Mouse (Mus musculus) E14TG2a.4 (cell line): ENCODE results near the gene Tfdp1.

Experiments
- CTCF ChIP-seq: conservative IDR thresholded peaks from 2 replicates; pipeline ENCODE4 v1.5.1; 2014; ENCODE audit warnings: low read length
- POU5F1 ChIP-seq: IDR thresholded peaks from 2 replicates; pipeline ENCODE4 v1.6.1; 2014; ENCODE audit warnings: low read length, borderline replicate concordance

- no peak for TF ChIP-seq CTCF
- TF ChIP-seq POU5F1 = no peak
Observed at GRCm38 (mm10) chr8:13406011-13406410, 67.5 kb downstream of the Tfdp1 start.
